Mouse (Mus musculus) T-cell, adult 2 months (primary cell): Measurements from ENCODE around the gene Prmt3.

ENCODE experiments used
- DNase-seq: peaks from one replicate; pipeline ENCODE4 v3.0.0; 2022; ENCODE audit warnings: low spot score

Gene Prmt3

DNA sequence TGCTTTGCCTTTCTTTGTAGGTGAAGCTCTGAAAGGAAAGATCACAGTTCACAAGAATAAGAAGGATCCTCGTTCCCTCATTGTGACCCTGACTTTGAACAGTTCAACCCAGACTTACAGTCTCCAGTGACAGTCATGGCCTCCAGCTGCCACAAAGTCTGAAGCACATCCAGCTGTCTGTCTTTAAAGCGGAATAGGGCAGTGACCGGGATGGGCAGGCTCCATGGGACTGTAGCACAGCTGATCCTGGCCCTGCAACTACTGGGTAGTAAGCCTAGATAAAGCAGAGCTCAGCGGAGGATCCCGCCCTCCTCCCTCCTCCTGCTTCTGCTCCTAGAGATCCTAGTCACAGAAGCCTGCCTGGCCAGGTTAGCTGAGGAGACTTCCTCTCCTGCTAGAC lies 79.2 kb downstream of the Prmt3 start:
- no peak for DNase-seq

- DNase-seq = no peak
These were observed 80.1 kb downstream of the Prmt3 start for GRCm38 (mm10) chr7:49858257-49858656.

- DNase-seq = no peak
These were observed 81.7 kb downstream of the Prmt3 start for GRCm38 (mm10) chr7:49859820-49860219.

- no peak for DNase-seq
These were observed 83.0 kb downstream of the Prmt3 start for GRCm38 (mm10) chr7:49861196-49861595.

DNA sequence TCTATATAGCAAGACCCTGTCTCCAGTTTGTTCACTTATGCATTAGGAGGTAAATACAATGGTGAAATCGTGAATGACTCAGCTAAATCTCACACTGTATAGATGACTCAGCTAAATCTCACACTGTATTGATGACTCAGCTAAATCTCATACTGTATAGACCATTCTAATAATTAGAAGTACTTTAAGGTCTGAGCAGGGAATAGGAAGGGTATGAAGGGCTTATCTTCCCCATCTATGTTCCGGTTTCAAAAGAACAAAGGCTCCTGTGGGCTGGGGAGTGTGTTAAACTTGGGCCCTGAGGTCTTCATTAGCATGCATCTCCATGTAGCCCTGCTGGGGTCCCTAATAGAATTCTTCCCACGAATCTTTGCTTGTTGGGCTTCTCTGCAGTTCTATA lies 85.6 kb downstream of the Prmt3 start:
- no peak for DNase-seq

DNA sequence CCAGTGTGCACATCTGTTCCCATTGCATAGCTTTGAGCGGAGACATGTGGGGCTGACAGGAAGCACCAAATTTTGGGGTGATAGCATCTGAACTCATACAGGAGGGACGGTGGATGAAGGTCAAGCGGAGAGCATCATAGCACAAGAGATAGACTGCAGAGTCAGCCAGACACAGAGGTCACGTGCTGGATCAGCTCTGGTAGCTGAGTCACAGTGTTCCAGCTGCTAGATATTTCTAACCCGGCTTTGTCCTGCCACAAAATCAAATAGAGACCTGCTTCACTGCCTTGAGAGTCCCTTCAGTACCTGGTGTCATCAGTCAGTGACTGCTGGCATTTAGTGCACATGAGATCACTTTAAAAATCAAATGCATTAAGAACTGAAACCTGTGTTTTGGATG lies 91.5 kb downstream of the Prmt3 start:
- no peak for DNase-seq

DNA sequence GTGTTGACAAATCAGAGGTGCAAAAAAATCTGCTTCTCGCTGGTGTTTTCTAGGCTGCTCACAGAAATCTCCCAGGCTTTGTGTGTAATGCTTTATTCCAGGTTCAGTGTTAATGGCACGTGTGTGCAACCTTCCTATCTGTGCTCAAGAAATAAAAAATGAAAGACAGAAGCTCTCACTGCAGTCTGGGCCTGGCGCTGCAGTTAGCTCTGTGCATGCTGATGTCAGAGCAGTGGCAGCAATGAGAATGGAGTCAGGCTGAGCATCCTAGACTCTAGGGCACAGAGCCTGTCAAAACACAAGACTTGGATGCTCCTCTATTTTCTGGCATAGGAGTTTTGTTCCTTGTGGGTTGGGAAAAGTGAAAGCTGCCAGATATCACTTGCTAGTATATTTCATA lies 92.1 kb downstream of the Prmt3 start:
- DNase-seq = no peak

DNA sequence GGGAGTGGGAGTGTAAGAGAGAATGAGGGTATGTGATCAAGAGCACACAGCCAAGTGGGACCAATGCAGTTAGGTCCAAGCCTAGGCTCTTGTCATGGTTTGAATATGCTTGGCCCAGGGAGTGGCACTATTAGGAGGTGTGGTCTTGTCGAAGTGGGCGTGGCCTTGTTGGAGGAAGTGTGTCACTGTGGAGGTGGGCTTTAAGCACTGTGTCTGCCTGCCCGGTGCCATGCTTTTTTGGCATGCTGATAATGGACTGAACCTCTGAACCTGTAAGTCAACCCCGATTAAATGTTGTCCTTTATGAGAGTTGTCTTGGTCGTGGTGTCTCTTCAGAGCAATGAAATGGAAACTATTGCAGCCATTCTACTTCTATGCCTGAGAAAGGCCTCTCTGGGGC lies 99.2 kb downstream of the Prmt3 start:
- DNase-seq = no peak

DNA sequence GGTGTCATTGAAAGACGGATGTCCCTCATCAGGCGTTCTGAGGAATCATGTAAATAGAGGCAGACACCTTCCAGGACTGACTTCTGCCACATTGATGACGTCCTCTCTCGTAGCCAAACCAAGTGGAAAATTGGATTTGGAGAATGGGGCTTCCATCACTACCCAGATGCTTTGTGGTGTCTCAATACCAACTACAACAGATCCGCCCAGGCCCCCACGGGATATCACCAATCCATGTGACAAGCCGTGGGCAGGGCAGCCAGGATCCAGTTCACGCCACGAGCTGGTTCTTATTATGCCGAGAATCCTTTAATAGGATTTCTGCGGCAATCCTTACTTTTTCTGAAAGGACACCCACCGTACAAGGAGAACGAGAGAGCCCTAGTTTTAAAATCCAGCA lies 100.9 kb downstream of the Prmt3 start:
- no peak for DNase-seq

- DNase-seq = no peak
These were observed 102.0 kb downstream of the Prmt3 start for GRCm38 (mm10) chr7:49879998-49880707.

DNA sequence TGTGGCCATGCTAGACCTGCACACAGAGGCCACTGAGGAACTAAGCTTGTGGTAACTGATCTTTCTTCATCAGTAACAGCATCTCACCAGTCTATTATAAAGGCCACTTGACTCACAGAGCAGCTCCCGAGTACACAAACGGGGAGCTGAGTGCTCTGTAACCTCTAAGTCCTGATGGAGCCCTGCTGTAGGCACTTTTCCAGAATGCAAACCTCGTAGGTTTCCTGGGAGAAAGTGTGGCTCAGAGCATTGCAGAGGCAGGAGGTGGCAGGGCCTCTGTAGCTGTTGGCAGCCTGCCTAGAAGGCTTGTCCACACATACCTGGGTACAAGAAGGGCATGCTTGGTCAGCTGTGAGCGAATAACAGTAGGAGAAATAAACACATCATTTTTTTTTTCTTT lies 104.1 kb downstream of the Prmt3 start:
- no peak for DNase-seq

- no peak for DNase-seq
These were observed 104.7 kb downstream of the Prmt3 start for GRCm38 (mm10) chr7:49882694-49883389.

- no peak for DNase-seq
These were observed 109.7 kb downstream of the Prmt3 start for GRCm38 (mm10) chr7:49887776-49888390.

DNA sequence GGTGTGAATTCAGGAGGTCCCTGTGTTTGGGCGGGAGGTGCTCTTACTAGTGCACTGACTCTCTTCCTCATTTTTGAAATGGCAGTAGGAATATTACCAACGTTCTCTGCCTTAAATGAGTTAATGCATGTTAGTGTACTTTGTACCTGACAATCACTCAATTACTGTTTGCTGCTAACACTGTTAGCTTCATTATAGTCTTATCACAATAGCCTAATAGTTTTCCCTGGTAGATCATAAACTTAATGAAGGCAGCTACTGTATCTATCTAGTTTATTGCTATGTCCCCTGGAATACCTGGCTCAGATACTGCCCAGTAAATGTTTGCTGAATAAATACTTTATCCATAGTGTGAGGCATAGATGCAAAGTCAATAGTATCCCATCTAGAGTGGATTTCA lies 116.6 kb downstream of the Prmt3 start:
- DNase-seq = no peak

GRCm38 (mm10) chr7:49895296-49895695 lies 117.2 kb downstream of the Prmt3 start:
- no peak for DNase-seq

- no peak for DNase-seq
These were observed 123.9 kb downstream of the Prmt3 start for GRCm38 (mm10) chr7:49902003-49902552.

- no peak for DNase-seq
These were observed 129.3 kb downstream of the Prmt3 start for GRCm38 (mm10) chr7:49907191-49908171.
